1 mouse cellular context compared by ENCODE assay signal in genomic region chr5:122158557-122159515, GRCm38 (mm10).
TF ChIP-seq lines count a peak whose summit lies in the region.

No protein-coding gene starts in this region.

TF ChIP-seq in MEL, 35 proteins besides CTCF, POLR2A, EP300 and RAD21 (continued from another document):
- TF ChIP-seq NELFE (IDR thresholded peaks at IDR 0.05; ENCODE audit: low read depth, low read length): peak; percentile 54; the same call in 1 of the 2 replicates
- no peak for TF ChIP-seq POLR2AphosphoS2 (IDR thresholded peaks at IDR 0.05; ENCODE audit: low read length)
TF ChIP-seq in MEL: peak in this region for 4.
